Mouse (Mus musculus) liver, postnatal 0 days (tissue): ENCODE results near the gene Mia2.

Experiments used
- CTCF ChIP-seq: sonication (generic); IDR thresholded peaks from 2 replicates; pipeline ENCODE4 v1.5.1; 2016; ENCODE audit warnings: antibody characterized with exemption, low read depth
- EP300 ChIP-seq: IDR thresholded peaks from 2 replicates; pipeline ENCODE4 v1.6.1; 2016; ENCODE audit warnings: antibody characterized with exemption, low read depth, mild to moderate bottlenecking

DNA sequence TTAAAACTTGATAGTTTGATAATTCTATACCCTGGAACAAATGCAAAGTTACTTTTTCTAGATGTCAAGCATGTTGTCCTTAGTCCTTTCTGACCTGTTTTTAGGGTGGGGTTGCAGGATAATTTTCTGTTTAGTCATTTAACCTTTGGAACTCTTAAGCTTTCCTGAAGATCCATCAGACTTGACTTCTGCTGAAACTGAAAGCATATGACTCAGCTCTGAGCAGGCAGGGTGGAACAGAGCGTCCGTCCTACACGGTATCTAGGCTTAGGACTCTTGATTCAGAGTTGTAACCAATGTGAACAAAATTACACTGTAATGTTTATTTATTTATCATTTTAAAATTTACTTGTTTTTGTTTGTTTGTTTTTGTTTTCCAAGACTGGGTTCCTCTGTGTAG lies 17.7 kb upstream of the Mia2 start:
- no peak for TF ChIP-seq CTCF
- no peak for TF ChIP-seq EP300
